Mouse (Mus musculus) cerebral cortex, adult 2 months (tissue): ENCODE results near the gene Olfr222.

Experiments
- WGBS: fragments of 180-500 bp; shearing (Covaris S2); methylation state at CpG from one replicate; pipeline ENCODE4 v1.1.7; 2018; 5-methylcytosine and 5-hydroxymethylcytosine counted together

Olfr222 gene

DNA sequence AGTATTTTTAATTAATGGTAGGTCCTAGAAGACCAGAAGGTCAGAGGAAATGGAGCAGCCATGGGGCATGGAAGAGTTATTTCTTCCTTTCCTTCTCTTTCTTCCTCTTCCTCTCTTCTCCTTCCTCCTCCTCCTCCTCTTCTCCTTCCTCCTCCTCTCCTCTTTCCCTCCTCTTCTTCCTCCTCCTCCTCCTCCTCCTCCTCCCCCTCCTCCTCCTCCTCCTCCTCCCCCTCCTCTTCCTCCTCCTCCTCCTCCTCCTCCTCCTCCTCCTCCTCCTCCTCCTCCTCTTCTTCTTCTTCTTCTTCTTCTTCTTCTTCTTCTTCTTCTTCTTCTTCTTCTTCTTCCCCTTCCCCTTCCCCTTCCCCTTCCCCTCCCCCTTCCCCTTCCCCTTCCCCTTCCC is at the start of gene Olfr222:
Gene Olfr222, minus strand, starts transcription at position 101 of the 400 bp plus-strand sequence.

DNA sequence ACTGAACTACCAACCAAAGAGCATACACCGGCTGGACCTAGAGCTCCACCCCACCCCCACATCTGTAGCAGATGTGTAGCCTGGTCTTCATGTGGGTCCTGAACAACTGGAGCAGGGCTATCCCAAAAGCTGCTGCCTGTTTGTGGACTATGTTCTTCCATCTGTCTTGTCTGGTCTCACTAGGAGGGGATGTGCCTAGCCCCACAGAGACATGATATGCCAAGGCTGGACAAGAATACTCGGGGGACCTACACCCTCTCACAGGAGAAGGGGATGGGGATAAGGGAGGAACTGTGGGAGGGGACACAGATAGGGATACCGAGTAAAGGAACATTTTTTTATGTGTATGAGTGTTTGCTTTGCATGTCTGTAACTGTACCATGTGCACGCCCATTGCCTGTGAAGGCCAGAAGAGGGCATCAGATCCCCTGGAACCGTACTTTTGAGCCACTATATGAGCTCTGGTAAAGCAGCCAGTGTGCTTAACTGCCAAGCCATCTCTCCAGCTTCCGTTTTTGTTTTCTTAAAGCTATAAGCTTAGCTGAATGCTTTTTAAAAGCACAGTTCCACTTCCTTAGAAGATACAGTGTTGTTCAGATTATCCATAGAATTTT is 48.1 kb upstream of the Olfr222 start:
- WGBS, result 27% methylated on average over 6 of the region's 6 CpGs

DNA sequence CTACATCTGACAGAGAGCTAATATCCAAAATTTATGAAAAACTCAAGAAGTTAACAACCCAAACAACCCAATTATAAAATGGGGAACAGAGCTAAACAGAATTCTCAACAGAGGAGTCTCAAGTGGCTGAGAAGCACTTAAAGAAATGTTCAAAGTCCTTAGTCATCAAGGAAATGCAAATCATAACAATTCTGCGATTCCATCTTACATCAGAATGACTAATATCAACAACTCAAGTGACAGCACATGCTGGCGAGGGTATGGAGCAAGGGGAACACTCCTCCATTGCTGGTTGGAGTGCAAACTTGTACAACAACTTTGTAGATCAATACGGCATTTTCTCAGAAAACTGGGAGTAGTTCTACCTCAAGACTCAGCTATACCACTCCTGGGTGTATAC is 46.2 kb upstream of the Olfr222 start:
- WGBS, result 69% methylated on average over 3 of the region's 3 CpGs

DNA sequence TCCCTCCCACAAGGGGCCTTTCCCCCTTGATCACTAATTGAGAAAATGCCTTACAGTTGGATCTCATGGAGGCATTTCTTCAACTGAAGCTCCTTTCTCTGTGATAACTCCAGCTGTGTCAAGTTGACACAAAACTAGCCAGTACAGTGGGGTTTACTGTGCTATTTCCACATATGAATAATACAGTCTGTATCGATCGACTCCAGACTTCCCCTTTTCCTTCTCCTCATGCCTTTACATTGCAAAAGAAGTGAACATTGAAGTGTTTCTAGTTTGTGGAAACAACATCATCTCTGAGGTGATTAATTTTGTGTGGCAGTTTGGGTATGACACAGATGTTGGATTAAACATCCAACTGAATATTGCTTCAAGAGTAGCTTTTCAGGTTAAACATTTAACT is 41.0 kb upstream of the Olfr222 start:
- 80% methylated on average over 2 of the region's 2 CpGs for WGBS

DNA sequence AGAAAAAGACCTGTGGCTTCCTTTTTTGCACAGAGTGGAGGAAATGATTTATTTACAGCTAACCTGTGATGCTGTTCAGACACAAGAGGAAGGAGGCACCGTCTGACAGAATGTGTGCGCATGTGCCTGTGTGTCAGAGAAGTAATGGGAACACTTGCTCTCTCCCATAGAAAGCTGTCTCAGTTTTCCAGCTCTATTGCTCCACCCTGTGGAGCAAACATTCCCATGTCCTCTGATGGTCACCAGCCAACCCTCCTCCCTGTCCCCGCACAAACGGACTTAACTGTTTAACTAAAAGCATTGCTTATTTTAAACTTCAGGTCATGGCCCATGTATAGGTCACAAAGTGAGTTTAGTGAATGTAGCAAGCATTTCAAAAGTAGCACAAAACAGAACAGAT is 38.1 kb upstream of the Olfr222 start:
- 12% methylated on average over 4 of the region's 4 CpGs for whole genome bisulfite sequencing

DNA sequence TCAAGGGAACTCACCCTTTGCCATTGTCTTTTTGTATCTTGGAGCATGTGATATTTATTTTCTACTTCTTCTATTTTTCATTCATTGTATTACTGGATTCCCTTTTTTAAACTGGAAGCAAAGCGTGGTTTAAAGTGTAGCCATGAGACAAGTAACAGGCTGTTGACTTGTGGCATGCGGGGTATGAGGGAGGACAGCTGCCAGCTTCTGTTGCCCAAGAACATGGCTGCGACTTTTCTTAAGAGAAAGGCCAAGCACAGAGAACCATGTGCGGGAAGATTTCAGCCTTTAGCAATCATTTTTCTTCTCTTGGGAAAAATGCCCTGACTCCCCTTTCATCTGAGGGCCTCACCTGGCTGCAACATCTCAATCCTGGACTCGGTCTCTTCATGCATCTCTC is 35.6 kb upstream of the Olfr222 start:
- 84% methylated on average over 5 of the region's 5 CpGs for WGBS

DNA sequence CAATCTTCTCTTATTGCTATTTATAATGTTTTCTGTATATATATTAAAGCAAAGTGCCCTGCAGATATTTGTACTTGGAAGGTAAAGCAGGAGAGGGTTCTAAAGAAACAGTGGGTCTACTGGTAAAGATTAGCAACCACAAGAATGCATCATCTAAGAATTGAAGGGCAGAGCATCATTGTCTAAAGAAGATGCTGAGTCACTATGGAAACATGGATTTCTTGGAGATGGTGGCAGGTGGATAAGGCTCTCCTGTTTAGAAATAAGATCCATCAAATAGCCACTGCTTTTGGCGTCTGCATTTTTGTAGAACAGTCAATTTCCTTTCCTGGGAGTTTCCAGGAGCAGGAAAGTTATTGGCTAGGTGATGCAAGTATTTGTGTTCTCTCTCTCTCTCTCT is 26.3 kb upstream of the Olfr222 start:
- WGBS, result 61% methylated on average over 1 of the region's 1 CpGs

DNA sequence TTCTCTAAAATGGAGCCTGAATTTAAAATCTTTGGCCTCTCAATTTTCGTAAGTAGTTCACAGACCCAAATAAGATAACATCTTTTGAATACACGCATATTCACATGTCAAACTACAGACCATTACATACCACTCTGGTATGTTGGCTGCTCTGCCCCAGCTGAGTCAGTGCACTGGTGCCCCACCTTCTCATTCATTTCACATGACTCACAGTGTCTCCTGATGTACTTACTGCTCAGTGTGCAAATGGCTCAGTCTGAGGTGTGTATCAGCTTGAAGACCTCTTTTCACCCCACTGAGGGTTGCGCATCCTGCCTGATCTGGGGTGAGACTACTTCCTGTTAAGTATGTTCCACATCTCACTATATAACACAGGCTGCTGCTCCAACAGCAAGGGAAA is 24.8 kb upstream of the Olfr222 start:
- WGBS, result 90% methylated on average over 3 of the region's 3 CpGs

DNA sequence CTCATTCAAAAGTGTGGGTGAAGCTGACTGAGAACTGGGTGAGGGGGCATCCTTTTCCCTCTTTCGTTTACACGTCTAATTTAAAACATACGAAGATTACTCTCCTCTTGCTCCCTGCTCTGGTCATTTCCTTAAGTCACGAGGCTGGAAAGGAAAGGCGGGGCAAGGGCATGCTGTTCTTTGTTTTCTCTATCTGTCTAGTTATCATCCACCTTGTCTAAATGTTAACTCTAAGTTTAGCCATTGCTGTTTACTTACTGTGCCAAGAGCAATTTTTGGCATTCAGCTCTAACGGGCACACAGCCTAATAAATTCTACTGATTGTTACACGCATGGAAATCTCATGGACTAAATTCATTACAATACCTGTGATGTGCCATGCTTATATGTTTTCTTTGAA is 23.2 kb upstream of the Olfr222 start:
- 56% methylated on average over 7 of the region's 7 CpGs for WGBS

DNA sequence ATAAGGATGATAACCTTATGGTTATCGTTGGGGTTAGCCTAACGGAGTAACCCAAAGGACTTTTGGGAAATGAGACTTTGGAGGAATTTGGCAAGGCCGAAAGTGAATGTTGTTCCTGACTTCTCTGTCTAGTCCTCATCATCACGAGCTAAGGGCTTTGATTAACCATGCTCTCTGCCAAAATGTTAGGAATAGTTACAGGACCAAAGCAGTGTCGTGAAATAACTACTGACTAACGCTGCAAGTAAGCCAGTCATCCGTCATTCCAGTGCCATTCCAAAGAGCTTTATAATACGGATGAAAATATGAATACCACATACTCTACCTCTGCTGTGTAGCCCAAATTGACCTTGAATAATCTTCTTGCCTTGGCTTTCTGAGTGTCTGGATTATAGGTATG is 20.9 kb upstream of the Olfr222 start:
- WGBS, result 88% methylated on average over 8 of the region's 8 CpGs

DNA sequence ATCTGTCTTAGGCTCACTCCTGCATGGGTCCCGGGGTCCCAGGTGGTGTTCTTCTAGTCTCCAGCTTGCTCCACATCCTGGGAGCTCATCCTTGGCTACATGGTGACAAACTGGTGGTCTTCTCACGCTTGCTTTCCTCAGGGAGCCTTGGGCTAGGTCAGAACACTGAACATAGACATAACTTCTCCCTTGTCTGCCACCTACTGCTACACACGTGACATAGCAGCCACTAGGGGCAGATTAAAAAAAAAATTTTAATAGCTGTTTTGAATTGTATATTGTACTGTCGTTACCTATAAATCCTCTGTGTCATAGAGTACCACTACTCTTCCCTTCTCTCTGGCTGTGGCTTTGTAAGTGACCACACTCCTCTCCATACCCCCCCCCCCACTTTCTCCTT is 20.1 kb upstream of the Olfr222 start:
- 54% methylated on average over 4 of the region's 4 CpGs for WGBS

DNA sequence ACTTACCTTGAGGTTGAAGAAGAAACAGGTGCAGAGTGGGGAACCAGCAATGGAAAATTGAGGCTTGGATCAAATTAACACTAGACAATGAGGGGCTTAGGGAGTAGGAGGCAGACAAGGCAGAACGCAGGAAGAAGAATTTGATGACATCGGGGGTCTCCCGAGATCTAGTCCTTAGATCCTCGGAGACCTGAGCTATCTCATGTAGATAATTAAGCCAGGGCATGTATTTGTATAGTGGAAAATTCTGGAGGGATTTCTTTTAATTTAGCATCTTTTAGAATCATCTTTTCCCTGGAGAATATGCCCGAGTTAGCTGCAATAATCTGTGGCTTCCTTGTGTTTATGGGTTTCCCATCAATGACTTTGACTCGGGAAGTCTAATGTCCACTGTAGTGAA is 17.2 kb upstream of the Olfr222 start, which contains the start of gene Olfr223:
Gene Olfr223, minus strand, starts transcription at position 101 of the 400 bp plus-strand sequence.
- WGBS, result 92% methylated on average over 6 of the region's 6 CpGs

DNA sequence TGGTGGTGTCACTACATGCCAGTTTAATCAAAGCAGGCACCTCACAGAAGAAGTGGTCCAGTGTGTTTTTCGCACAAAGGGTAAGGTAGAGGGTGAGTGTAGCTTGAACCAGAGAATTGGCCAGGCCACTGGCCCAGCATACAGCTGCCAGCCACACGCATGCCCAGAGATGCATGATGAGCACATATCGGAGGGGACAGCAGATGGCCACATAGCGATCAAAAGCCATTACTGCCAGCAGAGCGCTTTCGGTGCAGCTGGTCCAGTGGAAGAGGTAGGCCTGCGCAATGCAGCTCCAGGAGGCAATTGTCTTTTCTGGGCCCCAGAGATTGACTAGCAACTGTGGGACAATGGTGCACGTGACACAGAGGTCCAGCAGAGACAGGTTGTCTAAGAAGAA is 13.5 kb upstream of the Olfr222 start:
- 89% methylated on average over 8 of the region's 8 CpGs for WGBS

DNA sequence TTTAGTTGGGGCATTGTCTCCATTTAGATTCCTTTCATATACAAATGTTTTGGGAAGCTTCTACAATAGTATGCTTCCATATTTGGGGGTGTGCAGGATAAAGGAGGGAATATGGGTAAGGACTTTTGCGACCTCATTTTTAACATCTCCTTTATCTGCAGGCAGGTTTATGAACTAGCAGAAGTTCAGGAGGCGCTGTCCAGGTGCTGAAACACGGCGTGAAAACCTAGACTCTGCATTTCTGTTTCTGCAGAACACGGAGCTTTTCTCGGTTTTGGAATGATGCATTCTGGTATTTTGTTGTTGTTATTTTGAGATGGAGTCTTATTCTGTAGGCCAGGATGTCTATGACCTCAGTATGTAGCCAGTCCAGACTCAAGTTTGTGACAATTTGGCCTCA is 8.5 kb upstream of the Olfr222 start:
- 62% methylated on average over 6 of the region's 6 CpGs for WGBS

DNA sequence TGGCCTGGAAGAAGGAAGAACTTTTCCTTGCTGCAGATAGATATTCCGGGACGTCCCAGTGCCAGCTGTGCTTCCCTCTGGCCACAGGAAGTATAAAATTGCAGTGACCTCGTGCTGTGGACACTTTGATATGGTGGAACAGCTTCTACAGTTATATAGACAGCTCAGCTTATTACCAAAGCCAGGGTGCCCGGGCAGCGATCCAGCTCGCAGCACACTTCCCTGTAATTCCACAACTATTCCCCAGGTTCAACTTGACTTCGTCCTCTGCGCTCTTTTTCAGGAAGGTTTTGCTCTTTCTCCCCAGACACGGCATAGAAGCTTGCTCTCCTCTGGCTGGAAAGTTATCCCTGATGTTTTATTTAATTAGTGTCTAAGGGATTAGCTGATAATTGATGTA is 309 bp downstream of the Olfr222 start:
- WGBS, result 61% methylated on average over 9 of the region's 9 CpGs

DNA sequence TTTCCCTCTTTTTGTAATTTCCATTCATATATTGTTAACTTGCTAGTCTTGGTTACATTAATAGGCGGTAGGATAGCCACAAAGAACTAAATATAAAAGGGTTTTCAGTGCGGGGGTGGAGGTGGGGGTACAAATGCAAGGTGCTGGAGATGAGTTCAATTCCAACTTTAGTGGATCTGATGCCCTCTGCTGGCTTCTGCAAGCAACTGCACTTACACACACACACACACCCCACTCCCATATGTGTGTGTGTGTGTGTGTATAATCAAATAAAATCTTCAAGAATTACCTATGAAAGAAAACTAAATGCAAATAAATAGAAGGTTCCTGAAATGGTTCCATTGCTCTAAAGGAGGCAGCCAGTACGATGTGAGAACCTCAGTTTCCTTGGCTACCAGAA is 6.7 kb downstream of the Olfr222 start:
- WGBS, result 49% methylated on average over 3 of the region's 3 CpGs

DNA sequence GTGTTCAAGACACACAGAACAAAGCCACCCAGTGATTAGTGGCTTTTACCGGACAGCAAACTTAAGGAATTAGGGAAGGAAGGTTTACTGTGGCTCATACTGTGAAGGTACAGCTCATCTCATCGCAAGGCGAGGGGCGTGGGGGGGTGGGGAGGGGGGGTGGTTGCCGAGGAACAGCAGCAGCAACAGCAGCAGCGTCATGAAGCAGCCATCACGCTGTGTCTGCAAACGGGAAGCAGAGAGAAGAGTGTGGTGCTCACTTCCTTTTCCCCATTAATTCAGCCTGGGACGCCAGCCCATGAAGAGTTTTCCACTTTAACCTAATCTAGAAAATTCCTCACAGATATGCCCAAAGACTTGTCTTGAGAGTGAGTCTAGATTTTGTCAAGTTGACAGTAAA is 13.2 kb downstream of the Olfr222 start:
- 57% methylated on average over 9 of the region's 9 CpGs for WGBS

DNA sequence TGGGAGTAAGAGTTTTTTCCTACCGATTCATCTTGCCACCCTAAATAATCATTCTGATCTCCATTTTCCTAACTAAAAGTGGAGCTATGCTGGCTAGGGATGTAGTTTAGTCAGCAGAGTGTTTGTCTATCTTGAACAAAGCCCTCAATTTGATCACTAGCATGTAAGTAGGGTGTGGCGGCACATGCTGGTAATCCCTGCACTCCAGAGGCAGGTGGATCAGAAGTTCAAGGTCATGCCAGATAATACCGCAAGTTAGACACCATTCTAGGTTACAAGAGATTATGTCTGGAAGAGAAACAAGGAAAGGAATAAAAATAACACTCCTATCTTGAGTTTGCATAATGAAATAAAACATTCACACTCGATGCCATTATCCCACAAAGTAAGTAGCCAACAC is 13.7 kb downstream of the Olfr222 start:
- WGBS, result 81% methylated on average over 4 of the region's 4 CpGs

DNA sequence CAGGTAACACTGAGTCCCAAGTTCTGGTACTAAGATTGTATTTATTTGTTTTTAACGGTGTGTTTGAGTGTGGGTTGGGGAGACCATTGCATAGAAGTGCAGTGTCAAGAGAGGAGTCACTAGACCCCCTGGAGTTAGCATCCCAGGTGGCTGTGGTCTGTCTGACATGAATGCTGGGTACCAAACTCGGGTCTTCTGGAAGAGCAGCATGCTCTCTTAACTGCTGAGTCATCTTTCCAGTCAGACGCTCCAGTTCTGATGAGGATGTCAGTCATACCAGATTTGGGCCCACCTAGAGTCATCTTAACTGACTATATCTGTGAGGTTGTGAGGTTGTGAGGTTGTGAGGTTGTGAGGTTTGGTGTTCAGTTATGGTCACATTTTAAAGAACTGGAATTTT is 15.1 kb downstream of the Olfr222 start:
- WGBS, result 80% methylated on average over 3 of the region's 3 CpGs

DNA sequence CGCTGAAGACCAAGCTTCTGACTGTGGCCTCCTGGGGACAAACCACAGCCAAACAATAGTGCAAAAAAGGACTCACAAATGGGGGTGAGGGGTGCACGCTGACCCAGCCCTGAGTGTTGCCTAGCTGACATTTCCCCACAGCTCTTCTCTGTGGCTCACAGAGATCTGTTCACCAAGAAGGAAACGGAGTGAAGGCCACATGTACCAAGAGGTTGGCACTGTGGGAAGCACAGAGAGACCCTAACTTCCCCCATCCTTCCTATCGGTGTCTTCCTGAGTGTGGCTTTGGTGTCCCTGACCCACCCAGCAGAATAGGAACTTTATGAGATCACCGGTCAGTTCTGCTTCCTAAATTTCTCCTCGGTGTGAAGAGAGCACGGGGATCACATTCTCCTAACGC is 21.5 kb downstream of the Olfr222 start:
- 82% methylated on average over 8 of the region's 8 CpGs for WGBS

DNA sequence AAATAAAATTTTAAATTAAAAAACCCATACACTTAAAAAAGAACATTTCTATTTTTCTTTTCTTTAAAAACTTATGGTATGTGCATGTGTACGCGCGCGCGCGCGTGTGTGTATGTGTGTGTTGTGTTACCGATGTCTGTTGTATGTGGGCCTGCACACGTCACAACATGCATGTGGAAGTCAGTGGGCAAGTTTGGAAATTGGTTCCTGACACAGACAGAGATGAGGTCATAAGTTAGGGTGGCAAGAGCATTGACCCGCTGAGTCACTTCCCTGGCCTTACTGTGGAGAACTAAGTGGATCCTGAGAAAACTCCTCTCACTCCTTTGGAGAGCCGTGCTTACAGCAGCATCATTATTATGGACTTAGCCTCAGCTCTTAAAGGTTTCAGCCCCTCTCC is 21.9 kb downstream of the Olfr222 start:
- WGBS, result 95% methylated on average over 11 of the region's 11 CpGs

DNA sequence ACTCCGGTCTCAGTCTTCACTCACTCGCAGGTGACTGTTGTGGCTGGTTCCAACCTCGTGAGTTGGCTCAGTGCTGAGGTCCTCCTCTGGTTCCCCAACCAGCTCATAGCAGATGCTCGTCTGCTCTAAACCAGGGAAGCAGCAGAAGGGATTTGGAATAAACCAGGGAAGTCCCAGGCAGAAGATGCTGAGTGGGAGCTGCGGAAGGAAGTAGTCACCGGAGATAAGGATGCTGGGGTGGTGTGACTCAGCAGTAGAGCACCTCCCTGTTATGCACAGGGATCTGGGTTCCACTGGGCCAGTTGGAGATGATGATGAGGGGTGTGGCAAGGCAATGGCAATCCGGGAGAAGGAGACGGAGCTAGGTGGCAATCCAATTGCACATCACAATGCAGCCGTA is 32.0 kb downstream of the Olfr222 start:
- 51% methylated on average over 9 of the region's 9 CpGs for WGBS

DNA sequence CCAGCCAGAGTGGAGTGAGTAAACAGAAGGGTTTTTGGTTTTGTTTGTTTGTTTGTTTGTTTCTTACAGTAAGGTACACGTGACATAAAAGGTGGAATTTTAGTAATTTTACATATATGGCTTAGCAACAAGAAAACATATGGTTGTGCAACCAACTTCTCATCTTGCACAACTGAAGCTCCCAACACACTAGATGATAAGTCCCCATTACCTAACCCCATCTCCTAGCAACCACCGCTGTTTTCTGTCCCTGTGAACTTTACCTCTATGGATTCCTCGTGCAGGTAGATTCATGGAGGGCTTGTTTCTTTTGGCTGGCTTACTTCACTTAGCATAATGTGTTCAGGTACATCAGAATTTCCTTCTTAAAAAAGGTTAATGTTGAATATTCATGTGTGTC is 32.7 kb downstream of the Olfr222 start:
- WGBS, result 84% methylated on average over 3 of the region's 3 CpGs

DNA sequence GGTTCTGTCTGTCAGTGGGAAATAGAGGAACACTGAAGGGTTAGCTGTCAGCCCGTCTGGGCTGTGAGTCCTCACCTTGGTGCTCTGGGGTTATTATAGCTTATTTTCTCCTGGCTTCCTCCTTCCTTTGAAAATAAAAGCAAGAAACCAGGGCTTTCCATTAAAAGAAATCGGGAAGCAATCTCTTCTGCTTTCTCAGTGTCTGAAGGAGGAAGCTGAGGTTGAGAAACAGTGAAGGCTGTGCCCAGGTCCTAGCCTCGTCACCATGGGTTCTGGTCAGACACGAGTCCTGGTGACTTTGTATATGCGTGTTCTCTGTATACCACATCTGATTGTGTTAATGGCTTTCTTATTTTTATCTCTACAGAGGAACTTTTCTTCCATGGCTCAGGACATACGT is 33.6 kb downstream of the Olfr222 start:
- WGBS, result 72% methylated on average over 6 of the region's 6 CpGs

DNA sequence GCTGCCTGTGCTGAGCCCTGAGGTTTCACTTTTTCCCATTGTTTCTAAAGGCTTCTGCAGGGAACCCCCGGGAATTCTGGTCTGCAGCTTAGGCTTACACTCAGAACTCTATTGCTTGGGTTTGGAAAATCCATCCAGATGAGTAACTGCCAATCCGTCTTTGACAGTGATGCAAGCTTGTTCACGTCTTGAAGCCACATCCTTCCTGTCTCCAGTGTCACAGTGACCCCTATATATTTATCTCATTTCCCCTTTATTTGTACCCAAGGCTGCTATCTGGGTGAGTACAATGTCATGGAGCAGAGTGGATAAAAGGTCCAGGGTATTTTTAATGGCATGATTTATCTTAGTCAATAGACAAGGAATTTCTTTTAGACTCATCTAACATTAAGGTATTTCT is 34.7 kb downstream of the Olfr222 start, which contains the start of gene Nlrp3:
Gene Nlrp3, plus strand, starts transcription at position 245 of the 400 bp plus-strand sequence.
- WGBS, result 55% methylated on average over 3 of the region's 3 CpGs
